Mouse (Mus musculus) neural tube, embryonic 14.5 days (tissue): ENCODE results near the gene Map1lc3b. TPM values are rescaled to one million over a fixed set of nuclear protein-coding genes. Genes with fewer than 3 reads are reported as not detected.

Experiments used
- ATAC-seq: fragments of 200-750 bp; cut with Nextera tagmentation; 2 replicates; pipeline ENCODE4 v1.8.0; 2017; ENCODE audit warnings: low read depth, mild to moderate bottlenecking, moderate TSS enrichment, moderate library complexity
- H3K27ac ChIP-seq: fragments of 300-500 bp; sonication (generic); 2 replicates; pipeline ENCODE4 v1.5.1; 2014; ENCODE audit warnings: low read depth, mild to moderate bottlenecking, control low read depth, low read length, moderate library complexity, mixed read lengths
- H3K27me3 ChIP-seq: fragments of 300-500 bp; sonication (generic); 2 replicates; pipeline ENCODE4 v1.6.1; 2014; ENCODE audit warnings: low read length; ENCODE audit not compliant: control insufficient read depth, insufficient read depth
- H3K36me3 ChIP-seq: fragments of 300-500 bp; sonication (generic); 2 replicates; pipeline ENCODE4 v1.6.1; 2014; ENCODE audit warnings: low read length, mixed read lengths; ENCODE audit not compliant: control insufficient read depth, insufficient read depth
- H3K4me1 ChIP-seq: fragments of 300-500 bp; sonication (generic); 2 replicates; pipeline ENCODE4 v1.6.1; 2014; ENCODE audit warnings: low read length; ENCODE audit not compliant: control insufficient read depth, insufficient read depth
- H3K4me2 ChIP-seq: fragments of 300-500 bp; sonication (generic); 2 replicates; pipeline ENCODE4 v1.6.1; 2014; ENCODE audit warnings: mild to moderate bottlenecking, low read depth, low read length, control low read depth
- H3K4me3 ChIP-seq: fragments of 300-500 bp; sonication (generic); 2 replicates; pipeline ENCODE4 v1.5.1; 2014; ENCODE audit warnings: low read depth, low read length, control low read depth, mixed read lengths
- H3K9ac ChIP-seq: fragments of 300-500 bp; sonication (generic); replicated peaks from 2 replicates; pipeline ENCODE4 v1.6.1; 2014; ENCODE audit warnings: low read depth, mild to moderate bottlenecking, control low read depth, low read length, mixed read lengths
- H3K9me3 ChIP-seq: fragments of 300-500 bp; sonication (generic); 2 replicates; pipeline ENCODE4 v1.6.1; 2016; ENCODE audit warnings: low read length; ENCODE audit not compliant: control insufficient read depth
- WGBS: fragments of 180-500 bp; shearing (Covaris S2); extraction: QIAGEN DNeasy Blood & Tissue Kit; methylation state at CpG from one replicate; pipeline ENCODE4 v1.1.7; 2014; 5-methylcytosine and 5-hydroxymethylcytosine counted together
- polyA plus RNA-seq: library from polyadenylated mRNA; unstranded; fragments of >200 nt; fragmentation: Nextera tagmentation; extraction: Ambion mirVana; gene quantifications from 2 replicates; pipeline ENCODE4 v1.2.1, GENCODE M21; 2014

The Map1lc3b gene
- polyA plus RNA-seq, 1 experiment from 2014 or later = 428 TPM

- 62% methylated on average over 6 of the region's 6 CpGs for WGBS
Measured at GRCm38 (mm10) chr8:121568321-121568720, 21.8 kb upstream of the Map1lc3b start.

DNA sequence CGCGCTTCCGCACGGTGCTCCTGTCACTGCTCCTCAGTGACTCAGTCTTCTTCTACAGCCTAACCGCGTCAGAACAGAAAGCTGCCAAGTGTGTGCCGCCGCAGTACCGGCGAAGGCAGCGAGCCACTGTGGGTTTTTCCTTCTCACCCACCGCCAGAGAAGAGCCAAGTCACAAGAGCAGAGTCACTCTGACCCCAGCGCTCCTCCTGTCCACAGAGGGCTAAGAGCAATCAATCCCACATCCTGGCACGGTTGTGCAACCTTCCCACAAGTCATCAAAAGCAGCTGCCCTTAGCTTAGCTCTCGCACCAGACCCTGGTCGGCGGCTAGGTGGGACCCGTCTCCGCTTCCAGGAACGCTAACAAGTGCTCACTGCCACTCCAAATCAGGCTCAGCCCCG is 19.8 kb upstream of the Map1lc3b start:
- no peak overlapping the region for H3K27ac ChIP-seq
- no peak overlapping the region for H3K9ac ChIP-seq
- 88% methylated on average over 21 of the region's 21 CpGs for WGBS
- H3K4me1 ChIP-seq = 0 out of 2 replicates have a peak, but pooled peaks cover 7% of the 10 kb centered on the region
- no peaks in the 10 kb centered on the region for H3K36me3 ChIP-seq
- ATAC-seq = no peak
- H3K4me2 ChIP-seq = no peak overlapping the region
- H3K4me3 ChIP-seq = no peak overlapping the region
- no peaks in the 10 kb centered on the region for H3K9me3 ChIP-seq
- H3K27me3 ChIP-seq = no peaks in the 10 kb centered on the region

More at GRCm38 (mm10) chr8:121568321-121568720, 21.8 kb upstream of the Map1lc3b start:
- no peak overlapping the region for H3K27ac ChIP-seq
- H3K4me2 ChIP-seq = no peak overlapping the region
- no peaks in the 10 kb centered on the region for H3K27me3 ChIP-seq
- 0 out of 2 replicates have a peak, but pooled peaks cover 3% of the 10 kb centered on the region for H3K4me1 ChIP-seq
- peaks cover 3% of the 10 kb centered on the region; the same call in 1 of the 2 replicates for H3K36me3 ChIP-seq
- H3K9ac ChIP-seq = no peak overlapping the region
- H3K4me3 ChIP-seq = no peak overlapping the region
- ATAC-seq = no peak
- H3K9me3 ChIP-seq = no peaks in the 10 kb centered on the region

DNA sequence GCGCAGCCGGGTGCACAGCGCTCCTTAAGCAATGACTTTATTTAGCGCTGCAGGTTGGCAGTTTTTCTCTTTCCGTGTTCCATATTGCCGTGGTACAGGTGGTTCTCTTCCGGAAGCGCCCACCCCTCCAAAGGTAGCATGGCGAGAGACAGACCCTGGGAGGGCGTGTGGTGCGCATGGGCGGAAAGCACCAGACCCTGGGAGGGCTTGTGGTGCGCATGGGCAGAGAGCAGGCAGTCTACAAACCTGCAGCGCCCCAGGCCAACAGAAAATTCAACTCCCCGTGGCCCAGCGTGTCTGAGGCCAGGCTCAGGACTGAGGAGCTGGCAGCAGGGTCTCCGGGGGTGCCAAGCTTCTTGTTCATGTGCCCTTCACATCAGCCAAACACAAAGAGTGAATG is 19.4 kb upstream of the Map1lc3b start:
- H3K27ac ChIP-seq = no peak overlapping the region
- no peaks in the 10 kb centered on the region for H3K27me3 ChIP-seq
- no peak for ATAC-seq
- no peaks in the 10 kb centered on the region for H3K9me3 ChIP-seq
- H3K36me3 ChIP-seq = no peaks in the 10 kb centered on the region
- WGBS = 93% methylated on average over 17 of the region's 17 CpGs
- H3K4me1 ChIP-seq = peaks cover 9% of the 10 kb centered on the region; the same call in 1 of the 2 replicates
- no peak overlapping the region for H3K9ac ChIP-seq
- no peak overlapping the region for H3K4me2 ChIP-seq
- H3K4me3 ChIP-seq = no peak overlapping the region

GRCm38 (mm10) chr8:121572121-121572520 is 18.0 kb upstream of the Map1lc3b start:
- Histone ChIP-seq H3K4me3 (no peak overlapping the region), H3K9me3 (no peaks in the 10 kb centered on the region), H3K27me3 (no peaks in the 10 kb centered on the region), H3K4me2 (no peak overlapping the region), H3K4me1 (peaks cover 21% of the 10 kb centered on the region), H3K36me3 (no peaks in the 10 kb centered on the region), H3K27ac (no peak overlapping the region), H3K9ac (no peak overlapping the region)
- no peak for ATAC-seq
- WGBS = 80% methylated on average over 7 of the region's 7 CpGs

- Histone ChIP-seq H3K4me2 (no peak overlapping the region), H3K4me3 (no peak overlapping the region), H3K9me3 (no peaks in the 10 kb centered on the region), H3K27ac (no peak overlapping the region), H3K27me3 (no peaks in the 10 kb centered on the region), H3K9ac (no peak overlapping the region), H3K4me1 (peaks cover 25% of the 10 kb centered on the region), H3K36me3 (no peaks in the 10 kb centered on the region)
- peak; percentile 32; the same call in 1 of the 2 replicates for ATAC-seq
- WGBS = 55% methylated on average over 3 of the region's 3 CpGs
Measured at GRCm38 (mm10) chr8:121573275-121573674, 16.9 kb upstream of the Map1lc3b start.

- Histone ChIP-seq H3K4me1 (peaks cover 25% of the 10 kb centered on the region), H3K4me3 (no peak overlapping the region), H3K9ac (no peak overlapping the region), H3K36me3 (no peaks in the 10 kb centered on the region), H3K27me3 (no peaks in the 10 kb centered on the region), H3K27ac (no peak overlapping the region), H3K9me3 (no peaks in the 10 kb centered on the region), H3K4me2 (no peak overlapping the region)
- WGBS = 75% methylated on average over 3 of the region's 3 CpGs
- ATAC-seq = no peak
Measured at GRCm38 (mm10) chr8:121575661-121576060, 14.5 kb upstream of the Map1lc3b start.

DNA sequence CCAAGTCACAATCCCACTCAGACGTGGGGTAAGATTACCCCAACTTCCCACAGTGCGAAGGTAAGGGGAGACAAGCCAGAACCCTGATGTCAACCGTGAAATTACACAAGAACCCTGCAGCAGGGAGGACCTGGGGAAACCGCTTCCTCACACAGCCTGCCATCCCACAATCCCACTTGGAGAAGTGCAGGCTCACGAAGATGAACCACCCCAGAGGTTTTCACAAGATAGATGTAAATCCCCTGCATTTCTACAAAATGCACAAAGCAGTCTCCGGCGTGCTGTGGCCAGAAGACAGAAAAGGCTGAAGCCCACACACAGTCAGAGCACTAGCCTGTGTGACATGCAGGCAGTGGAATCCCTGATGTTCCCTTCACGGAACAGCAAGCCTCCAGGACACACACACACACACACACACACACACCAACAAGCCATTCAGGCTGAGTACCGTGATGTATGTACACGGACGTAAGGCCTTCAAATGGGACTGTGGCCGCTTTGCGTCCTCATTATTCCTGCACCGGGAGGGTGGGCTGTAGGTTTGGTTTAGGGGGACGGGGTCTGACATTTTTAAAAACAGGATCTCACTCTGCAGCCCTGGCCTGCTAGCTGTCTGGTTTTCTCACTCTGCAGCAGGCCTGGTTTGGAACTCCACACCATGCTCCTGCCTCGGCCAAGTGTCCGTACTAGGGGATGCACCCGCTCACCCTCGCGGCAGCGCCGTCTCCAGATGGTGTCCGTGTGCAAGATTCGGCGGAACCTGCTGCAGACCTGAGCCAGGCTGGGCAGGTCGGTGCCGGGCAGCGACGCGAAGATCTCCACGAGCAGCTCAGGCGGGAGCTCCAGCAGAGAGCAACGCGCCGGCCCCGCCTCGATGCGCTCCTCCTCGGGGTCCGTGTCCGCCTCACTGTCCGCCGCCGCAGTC is 12.1 kb upstream of the Map1lc3b start:
- WGBS = 2% methylated on average over 44 of the region's 44 CpGs
- H3K9me3 ChIP-seq = no peaks in the 10 kb centered on the region
- H3K4me3 ChIP-seq = peak overlapping the region; percentile 88
- H3K27me3 ChIP-seq = no peaks in the 10 kb centered on the region
- ATAC-seq = peak; percentile 50
- peaks cover 25% of the 10 kb centered on the region for H3K4me1 ChIP-seq
- peak overlapping the region; percentile 72 for H3K27ac ChIP-seq
- peak overlapping the region; percentile 87 for H3K9ac ChIP-seq
- no peaks in the 10 kb centered on the region for H3K36me3 ChIP-seq
- peak overlapping the region; percentile 91 for H3K4me2 ChIP-seq

DNA sequence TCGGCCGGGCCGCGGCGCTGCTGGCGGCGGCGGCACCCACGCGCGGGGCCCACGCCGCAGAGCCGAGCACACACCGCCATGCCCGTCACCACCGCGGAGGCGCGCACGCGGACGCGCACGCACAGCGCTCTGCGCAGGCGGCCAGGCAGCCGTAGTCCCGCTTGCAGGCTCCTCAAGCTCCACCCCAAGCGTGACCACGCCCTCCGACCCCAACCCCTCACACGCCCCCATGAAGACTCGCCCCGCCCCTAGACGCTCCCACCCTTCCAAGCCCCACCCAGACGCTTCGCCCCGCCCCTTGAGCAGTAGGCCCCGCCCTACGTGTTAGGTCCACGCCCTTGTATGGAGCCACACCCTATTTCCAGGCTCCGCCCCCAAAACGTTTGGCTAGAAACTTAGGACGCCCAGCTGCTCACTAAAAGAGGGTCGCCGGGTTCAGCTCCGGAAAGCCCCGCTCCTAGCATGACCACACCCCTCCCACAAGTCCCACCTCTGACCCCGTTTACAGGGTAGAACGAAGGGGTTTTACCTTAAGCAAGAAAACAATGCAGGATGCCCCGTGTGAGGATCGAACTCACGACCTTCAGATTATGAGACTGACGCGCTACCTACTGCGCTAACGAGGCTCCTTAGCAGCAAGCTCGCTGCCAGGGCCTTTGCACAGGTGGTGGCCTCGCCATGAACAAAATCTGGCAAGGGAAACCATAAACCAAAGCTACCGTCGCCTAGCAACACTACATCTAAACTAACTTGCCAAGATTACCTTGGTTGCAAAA is 11.3 kb upstream of the Map1lc3b start, which contains the start of gene Fbxo31:
Fbxo31 (minus strand) TSS at position 131 of the 776 bp plus-strand sequence.
- Histone ChIP-seq H3K27ac (peak within 1 kb of the TSS; percentile 72), H3K27me3 (no peaks in the 10 kb centered on the region), H3K4me1 (peaks cover 25% of the 10 kb centered on the region), H3K4me2 (peak within 1 kb of the TSS; percentile 91), H3K36me3 (no peaks in the 10 kb centered on the region), H3K9ac (peak within 1 kb of the TSS; percentile 87), H3K9me3 (no peaks in the 10 kb centered on the region), H3K4me3 (peak within 1 kb of the TSS; percentile 88)
- WGBS = under 1% methylated on average over 62 of the region's 63 CpGs
- ATAC-seq = peak; percentile 94
